Mouse (Mus musculus) heart, adult 8-10 months (tissue): ENCODE results near the gene Prdm11. TPM values are rescaled to one million over a fixed set of nuclear protein-coding genes. Genes with fewer than 3 reads are reported as not detected.
A peak's percentile ranks its signal among the peaks of the same experiment; 100 is the strongest.

Experiments
- DNase-seq: peaks from one replicate; pipeline ENCODE4 v3.0.0; 2022; ENCODE audit warnings: low spot score
- total RNA-seq, 4 experiments: library from RNA; stranded (reverse); gene quantifications; 2 replicates each; pipeline ENCODE4 v1.2.4; 2022

Prdm11 gene
- total RNA-seq, result 10 to 100 TPM in 2 of 4 experiments, 1 to 10 TPM in 2; 5.7 to 10.5 (median 9.3) TPM

DNA sequence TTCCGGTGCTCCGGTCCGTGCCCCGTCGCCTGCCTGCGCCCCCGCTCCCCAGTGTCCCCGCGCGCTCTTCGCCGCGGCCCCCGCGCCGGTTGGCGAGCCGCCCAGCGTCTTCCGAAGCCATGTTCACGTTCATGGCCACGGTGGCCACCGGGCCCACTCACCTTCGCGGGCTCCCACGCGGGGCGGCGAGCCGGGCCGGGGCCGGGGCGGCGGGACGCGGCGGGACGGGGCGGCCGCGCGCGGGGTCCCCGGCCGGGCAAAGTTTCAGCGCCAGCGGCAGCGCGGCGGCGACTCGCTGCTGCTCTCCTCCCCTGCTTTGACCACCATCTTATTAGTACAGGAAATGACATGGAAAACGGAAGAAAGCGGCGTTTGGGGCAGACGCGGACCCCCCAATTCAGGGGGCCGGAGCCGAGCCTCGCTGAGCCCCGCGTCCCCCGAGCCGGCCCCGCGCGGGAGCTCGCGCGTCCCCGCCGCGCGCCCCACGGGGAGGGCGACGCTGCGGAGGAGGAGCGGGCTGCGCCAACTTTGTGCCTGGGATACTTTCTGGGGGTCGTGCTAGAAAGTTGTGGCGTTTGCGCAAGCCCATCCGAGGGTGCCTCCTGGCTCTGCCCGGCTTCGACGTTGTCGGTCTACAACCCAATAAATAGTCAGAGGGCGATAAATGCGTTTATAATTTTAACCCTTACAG lies at the start of gene Prdm11:
Prdm11 (minus strand) TSS at position 350 of the 691 bp plus-strand sequence.
- DNase-seq, result no peak

DNA sequence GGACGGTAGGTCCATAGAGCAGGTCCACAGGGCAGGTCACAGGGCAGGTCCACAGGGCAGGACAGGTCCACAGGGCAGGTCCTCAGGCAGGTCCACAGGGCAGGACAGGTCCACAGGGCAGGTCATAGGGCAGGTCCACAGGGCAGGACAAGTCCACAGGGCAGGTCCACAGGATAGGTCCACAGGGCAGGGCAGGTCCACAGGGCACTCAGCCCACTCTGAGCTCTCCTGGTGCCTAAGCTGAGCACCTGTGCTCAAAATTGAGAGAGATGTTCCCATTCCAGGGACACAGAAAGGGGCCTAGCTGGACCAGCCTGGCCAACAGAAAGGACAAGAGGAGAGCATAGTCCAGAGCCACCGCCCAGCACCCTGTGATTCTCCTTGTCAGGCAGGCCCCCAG lies 46.4 kb upstream of the Prdm11 start:
- no peak for DNase-seq

DNA sequence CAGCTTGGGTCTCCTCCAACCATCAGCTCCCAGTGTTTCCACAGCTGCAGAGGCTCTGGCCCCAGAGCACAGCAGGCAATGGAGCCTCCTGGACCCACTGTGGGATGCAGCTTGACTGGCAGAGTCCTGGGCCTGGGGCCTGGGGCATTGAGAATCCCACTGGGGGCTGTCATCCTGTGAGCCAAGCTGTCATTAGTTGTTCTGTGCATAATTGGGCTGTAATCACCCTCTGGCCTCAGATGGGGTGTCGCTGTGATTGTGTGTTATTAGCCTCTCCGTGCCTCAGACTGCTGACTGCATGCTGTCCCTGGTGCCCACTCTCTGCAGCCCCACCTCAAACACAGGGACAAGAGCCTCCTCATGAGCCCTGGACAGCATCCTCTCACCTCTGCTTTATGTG lies 45.7 kb upstream of the Prdm11 start:
- no peak for DNase-seq

DNA sequence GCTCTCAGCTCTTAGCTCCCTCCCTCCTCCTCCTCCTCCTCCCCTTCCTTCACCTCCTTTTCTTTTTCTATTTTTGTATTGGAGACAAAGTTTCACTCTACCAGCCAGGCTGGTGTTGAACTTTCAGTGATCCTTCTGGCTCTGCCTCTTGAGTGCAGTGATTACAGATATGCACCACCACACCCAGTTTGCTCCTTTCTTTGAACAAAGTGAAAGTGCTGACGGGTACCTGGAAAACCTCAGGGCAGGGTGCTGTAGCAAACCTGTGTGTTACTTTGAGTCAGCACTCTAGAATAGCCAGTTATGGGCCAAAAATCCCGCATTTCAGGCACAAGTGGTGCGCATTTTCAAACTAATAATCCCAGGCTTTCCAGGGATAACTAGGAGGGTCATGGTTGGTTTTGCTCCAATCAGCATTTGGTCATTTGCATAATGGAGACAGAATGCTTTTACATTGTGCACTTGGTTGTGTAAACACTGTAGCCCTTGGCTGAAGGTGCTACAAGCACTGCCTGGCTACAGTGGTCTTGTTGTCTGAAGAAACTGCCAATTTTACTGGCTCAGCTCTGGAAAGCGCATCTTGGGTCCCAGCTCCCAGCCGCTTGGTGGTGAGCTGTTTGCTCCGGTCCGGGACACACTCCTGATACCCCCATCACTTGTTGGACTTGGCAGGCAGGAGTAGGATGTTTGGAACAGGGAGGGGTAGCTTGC lies 43.6 kb upstream of the Prdm11 start:
- no peak for DNase-seq

DNA sequence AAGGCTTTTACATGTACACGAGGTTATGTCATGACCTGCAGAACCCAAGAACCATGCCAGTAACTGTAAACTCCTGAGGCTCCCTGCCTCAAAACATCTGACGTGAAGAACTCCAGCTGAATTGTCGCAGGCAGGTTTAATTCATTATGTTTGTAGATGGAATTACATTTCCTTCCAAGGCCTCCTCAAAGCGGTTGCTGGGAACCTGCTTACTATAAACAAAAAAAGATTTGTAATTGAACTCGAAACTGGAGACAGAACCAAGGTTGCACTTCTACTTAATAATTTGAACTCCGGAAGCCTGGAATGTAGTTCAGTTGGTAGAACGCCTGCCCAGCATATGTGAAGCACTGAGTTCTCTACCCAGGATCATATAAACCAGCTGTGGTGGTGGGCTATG lies 42.0 kb upstream of the Prdm11 start:
- no peak for DNase-seq

DNA sequence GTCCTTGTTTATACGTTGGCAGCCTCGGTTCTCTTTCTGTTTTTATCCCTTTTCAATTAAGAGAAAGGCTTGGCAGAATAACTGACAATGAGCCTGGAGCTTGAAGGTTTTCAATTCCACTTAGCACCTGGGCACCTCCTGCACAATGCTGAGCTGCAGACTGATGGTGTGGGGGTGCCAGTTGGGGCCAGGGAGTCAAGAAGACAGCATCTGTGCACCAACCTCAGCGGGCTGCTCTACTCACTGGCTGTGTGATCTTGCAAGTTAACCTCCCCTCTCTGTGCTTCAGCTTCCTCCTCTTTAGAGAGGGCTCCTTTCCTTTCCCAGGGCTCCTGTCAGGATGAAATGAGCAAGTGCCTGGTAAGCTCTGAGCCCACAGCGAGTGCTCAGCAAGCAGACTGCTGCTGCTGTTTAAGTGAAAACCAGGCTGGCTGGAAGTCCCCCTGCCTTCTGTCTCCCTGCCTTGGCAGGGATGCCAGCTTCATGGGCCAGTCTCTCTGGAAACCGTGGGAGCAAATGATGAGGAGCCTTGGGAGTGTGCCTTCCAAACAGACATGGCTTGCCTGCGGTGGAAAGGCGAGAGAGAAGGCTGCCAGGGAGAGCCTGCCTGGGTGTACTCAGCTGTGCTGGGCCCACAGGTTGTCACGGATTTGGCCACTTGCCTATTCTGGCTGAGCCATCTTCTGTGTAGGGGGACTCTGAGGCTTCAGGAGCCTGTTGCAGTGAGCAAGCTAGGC lies 39.5 kb upstream of the Prdm11 start:
- DNase-seq, result no peak

DNA sequence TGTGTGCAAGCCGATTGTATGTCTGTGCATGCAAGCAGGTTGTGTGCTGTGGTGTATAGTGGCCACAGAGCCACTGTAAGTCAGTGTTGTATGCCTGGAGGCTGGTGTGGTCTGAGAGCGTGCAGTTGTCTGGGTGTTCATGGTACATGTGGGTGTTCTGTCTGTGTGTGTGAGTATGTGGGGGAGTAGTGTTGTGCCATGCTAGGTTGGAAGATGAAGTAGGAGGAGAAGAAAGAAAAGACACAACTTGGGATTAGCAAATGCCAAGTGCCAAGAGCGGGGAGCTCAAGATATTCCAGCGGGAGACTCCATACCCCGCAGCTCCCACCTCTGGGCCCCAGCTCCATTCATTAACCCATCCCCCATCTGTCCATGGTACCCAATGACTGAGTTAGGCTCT lies 38.5 kb upstream of the Prdm11 start:
- DNase-seq, result no peak

DNA sequence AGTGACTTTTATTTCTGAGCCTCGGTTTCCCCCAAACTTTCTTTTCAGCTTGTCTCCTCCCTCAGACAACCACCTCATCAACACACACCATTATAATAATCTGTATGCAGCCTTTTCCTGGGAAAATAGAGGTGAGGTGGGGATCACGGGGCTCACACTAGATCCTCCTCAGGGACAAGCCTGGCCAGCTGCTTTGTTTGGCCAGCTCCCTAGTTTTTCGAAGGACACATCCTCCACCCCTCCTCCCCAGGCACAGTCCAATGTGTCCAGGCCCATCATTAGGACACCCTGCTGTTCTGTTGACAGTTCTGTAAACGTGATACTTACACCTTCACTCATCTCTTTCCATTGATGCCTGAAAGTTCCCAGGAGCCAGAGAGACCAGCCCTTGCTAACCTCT lies 37.4 kb upstream of the Prdm11 start:
- DNase-seq, result no peak

DNA sequence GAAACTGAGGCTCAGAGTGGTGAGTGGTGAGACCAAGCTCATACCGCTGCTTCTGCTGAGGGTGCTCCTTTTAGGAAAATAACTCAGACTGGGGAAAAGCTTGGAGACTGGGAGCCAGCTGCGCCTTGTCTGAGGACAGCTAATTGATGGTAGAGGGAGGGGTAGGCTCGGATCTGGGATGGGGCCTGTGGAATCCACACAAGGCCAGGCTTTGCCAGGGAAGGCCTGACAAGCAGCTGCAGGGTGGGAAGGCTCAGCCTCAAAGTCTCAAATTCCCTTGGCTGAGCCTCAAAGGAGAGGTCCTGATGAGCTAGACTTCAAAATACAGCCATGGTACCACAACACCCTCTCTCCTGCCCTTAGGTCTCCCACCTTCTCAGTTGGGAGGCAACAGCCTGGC lies 36.9 kb upstream of the Prdm11 start:
- DNase-seq, result no peak

DNA sequence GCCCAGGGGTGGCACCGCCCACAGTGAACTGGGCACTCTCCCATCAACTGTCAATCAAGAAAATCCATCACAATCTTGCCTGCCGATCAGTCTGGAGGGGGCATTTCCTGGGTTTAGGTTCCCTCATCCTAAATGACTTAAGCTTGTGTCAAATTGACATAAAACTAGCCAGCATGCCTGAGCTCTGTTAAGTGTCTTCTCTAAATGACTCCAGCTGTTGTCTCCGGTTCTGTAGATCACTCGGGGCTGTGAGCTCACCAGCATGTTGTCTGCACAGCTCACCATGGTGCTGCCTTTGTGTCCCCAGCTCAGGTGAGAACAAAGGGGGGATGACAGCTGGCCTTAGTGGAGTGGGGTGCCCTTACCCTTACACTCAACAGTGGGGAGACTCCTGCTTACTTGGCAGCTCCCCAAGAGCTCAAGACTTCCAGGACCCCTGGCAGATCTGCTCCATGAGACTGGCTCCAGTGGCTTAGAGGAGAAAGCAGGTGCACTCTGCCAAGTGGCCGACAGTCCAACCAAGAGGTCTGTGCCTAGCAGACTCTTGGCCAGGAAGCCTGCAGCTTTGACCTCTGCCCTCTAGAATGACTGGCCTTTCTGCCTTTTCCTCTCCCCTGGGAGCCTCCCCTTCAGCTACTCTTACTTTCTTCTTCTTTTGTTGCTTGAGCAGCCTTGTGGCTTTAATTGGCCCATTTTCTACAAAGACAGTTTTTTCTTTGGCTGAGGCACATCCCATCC lies 35.1 kb upstream of the Prdm11 start:
- no peak for DNase-seq

DNA sequence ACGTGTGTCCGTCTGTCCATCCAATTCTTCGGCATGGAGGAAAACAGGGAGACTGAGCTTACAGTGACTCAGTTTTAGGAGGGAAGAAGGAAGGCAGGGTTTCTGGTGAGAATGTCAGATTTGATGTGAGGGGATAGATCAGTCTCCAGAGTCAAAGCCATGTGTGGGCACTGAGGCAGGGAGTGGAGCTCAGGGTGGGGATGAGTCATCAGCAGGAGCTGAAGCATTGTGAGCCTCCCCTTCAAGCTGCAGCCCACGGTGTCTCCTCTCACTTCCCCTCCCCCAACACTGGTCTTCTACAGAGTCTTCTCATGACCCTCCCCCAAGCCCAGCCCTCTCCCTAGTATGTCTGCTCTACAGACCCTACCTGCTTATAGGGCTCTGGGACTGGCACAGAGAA lies 33.4 kb upstream of the Prdm11 start:
- DNase-seq, result no peak

DNA sequence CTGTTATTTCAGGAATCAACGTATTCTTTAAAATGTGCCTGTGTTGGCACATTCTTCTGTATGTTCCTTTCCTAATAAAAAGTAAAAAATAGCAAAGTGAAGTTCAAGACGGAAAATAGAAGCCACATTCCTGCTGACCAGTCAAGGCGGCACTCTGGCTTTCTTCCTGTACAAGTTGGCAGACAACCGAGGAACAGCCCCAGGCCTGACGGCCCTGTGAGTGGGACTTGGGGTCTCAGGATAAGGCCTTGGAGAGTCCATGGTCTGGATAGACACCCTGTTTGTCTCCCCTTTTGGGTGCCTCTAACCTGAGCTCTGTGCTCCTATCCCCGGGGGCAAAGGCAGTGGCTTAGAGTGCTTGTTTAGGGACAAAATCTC lies 30.6 kb upstream of the Prdm11 start:
- no peak for DNase-seq

DNA sequence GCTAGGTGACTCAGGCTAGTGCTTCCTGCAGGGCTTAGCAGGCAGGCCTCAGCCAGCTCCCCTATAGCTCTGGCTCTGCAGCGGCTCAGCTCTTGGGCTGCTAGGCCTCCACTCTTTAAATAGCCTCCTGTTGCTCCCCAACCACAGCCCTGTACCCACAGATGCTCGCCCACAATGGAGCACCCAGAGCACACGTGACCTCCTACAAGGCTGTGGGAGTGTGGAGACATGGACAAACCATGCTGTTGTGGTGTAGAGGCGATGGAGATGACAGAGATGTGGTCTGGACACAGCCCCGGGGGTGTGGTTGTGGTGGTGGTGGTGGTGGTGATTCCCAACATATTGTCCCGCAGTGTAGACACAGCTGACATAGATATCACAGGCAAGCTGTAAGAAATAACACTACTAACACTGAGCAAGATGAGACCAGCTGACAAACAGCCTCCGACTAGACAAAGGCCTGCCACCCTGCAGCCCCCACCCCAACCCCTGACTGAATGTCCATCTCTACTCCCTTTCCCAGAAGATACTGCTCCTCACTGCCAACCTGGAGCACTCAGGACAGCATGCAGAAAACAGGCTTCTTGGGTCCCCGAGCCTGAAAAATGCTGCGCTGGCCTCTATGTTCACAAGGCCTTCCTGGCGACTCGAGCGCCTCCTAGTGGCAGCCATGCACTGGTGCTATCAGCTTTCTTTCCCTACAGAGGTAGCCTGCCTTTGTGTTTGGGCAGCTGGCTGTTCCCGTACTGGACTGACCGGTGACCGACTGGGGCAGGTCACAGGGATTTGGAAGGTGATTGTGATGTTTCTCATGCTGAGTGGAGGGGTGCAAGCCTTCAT lies 30.0 kb upstream of the Prdm11 start:
- DNase-seq, result peak; percentile 23

DNA sequence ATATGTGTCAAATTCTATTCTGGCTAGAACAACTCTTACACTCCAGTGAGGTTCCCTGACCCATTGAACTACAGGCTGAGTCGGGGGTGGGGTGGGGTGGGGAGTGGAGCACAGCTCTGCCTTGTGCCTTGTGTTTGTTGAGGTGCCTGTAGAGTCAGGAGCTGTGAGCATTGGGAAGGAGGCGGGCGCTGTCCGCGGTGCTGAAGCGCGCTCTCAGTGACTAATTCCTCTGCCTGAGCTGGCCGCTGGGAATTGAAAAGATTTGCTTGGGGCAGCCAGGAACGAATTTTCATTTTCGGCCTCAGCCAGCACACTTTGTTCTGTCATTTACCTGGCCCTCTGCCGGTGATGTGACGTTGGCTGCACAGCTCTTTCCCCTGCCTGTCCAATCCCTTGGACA lies 25.7 kb upstream of the Prdm11 start:
- DNase-seq, result peak; percentile 45

DNA sequence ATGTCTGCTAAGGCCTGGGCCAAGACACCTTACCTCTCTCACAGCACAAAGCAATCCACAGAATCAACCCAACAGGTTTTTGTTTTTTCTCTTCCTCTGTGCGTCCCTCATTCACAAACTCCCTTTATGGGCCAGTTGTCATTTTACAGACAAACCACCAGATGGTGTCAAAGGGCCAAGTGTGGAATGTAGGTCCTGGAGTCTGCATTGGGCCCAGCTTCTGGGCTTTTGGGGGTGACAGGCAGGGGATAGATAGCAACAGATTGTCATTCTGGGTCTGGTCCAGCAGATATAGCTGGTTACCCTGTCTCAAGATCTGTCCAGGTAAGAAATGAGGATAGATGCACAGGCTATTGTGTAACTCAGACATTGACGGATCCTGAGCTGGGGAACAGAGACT lies 23.0 kb upstream of the Prdm11 start:
- DNase-seq, result peak; percentile 49

DNA sequence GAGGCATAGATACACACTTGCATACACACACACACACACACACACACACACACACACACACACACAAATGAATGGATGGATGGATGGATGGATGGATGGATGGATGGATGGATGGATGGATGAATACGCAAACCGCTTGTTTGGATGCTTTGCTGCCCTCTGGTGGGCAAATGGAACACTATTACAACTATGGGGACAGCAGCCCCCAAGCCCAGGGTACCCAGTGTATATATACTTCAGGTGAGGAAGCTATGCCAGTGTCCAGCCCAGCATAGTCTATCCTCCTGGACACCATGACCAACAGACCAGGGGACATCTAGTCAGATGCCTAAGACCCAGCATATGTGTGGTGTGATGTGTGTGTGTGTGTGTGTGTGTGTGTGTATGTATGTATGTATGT lies 17.4 kb upstream of the Prdm11 start:
- DNase-seq, result no peak

DNA sequence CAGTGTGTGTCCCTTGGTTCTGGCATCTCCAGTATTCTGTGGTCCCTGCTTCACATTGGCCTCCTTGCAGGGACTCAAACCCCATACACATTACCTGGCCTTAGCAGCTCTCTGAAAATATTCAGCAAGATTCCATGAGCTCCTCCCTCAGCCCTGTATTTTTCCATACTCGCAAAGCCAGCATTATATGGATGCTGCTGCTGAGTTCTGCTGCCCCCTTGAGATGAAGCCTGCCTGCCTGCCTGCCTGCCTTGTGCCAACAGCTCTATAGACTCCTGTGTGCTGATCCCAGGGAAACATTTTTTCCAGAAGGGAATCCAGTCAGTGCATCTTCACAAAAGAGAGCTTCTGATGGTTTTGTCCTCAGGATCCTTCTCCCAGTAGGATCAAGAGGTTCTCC lies 5.9 kb upstream of the Prdm11 start:
- DNase-seq, result no peak

DNA sequence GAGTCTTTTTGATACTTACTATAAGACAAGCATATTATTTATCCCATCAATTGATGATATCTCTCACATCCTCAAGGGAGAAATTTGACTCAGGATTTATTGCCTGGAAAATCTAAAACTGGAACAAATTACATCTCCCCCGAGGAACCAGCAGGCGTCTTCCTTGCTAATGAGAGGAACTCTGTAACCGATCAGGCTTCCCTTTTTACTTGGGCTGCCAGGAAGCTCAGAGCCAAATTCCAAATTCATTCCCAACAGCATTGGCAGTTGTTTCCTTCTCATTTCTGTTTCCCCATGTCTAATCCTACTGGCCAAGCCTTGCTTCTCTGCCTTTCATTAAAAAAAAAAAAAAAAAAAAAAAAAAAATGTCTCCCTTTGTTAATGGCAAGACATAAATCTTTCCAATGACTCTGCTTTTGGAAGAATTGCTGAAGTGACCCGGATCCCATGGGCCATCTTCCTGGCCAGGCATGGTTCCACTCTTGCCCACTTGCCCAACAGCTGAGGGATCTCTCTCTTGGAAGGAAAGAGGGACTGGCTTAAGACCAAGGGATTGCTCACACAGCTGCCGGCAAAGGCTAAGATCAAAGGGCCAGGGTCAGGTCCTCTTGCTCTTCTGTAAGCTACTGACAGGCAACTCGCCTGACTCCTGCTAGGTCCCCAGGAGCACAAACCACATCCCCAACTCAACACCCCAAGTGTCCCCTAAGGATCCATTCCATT lies 2.8 kb upstream of the Prdm11 start:
- peak; percentile 41 for DNase-seq

DNA sequence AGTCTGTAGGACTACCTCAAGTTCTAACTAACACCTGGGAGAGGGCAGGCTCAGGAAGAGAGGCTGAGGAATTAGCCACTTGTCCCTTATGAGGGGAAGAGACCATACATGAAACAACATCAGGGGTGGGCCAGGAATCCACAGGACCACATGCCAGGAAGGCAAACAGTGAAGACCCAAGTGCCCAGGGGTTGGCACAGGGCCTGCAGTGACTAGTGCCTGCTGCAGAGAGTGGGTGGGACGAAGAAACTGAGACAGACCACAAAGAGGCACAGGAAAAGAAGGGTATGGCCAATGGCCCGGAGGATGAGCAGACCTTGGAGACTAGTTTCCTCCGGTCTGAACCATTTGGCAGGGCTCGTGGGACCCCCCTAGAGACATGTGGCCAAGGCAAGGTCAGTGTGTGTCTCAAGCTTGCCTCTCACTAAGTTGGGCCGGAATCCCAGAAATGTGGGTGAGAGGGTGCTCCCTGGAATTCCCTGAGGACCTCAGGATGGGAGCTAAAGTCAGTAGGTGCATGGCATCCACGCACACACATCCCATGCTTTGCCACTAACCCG lies 1.6 kb upstream of the Prdm11 start:
- DNase-seq, result no peak

DNA sequence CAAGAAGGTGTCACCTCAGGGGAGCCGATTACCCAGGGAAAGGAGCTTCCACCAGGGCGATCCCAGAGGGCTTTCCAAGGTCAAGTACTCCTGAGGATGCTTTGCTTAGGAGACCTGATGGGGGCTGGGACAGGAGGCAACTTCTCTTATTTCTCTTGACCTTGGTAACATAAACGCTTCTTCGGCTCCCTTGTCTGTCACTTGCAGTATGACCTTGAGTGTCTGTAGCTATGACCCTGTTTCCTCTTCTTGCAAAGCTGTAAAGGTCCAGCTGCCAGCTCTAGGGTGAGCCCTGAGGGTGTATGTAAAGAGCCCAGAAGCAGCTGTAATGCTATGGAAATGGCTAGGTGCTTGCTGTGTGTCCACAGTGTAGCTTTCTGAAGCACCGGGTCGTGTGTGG lies 1.1 kb upstream of the Prdm11 start:
- no peak for DNase-seq
